Mouse (Mus musculus): ENCODE results near the gene Slc43a1. TPM values are rescaled to one million over a fixed set of nuclear protein-coding genes. Genes with fewer than 3 reads are reported as not detected.
A peak's percentile ranks its signal among the peaks of the same experiment; 100 is the strongest.

The Slc43a1 gene
- polyA plus RNA-seq, 1 experiment from 2014 or later = 18.8 TPM

- no peak for TF ChIP-seq CTCF (IDR thresholded peaks at IDR 0.05; ENCODE audit: low read depth)
- no peaks in the 10 kb centered on the region for H3K27me3 ChIP-seq (ENCODE audit: insufficient read depth, low read length)
- peak overlapping the region; percentile 67 for H3K9ac ChIP-seq
- ATAC-seq (ENCODE audit: insufficient read depth) (peak; percentile 6; the same call in 1 of the 2 replicates), DNase-seq (peak; percentile 48)
- no peaks in the 10 kb centered on the region for H3K9me3 ChIP-seq (ENCODE audit: low read depth, low read length)
- peak overlapping the region; percentile 73 for H3K4me3 ChIP-seq (ENCODE audit: low read depth, low read length)
- 0 out of 2 replicates have a peak overlapping the region, but pooled peaks have one; percentile 34 for H3K27ac ChIP-seq (ENCODE audit: low read depth)
- peak overlapping the region; percentile 98 for H3K4me2 ChIP-seq
- peaks cover 3% of the 10 kb centered on the region; the same call in 1 of the 2 replicates for H3K4me1 ChIP-seq (ENCODE audit: insufficient read depth)
- peaks cover 14% of the 10 kb centered on the region for H3K36me3 ChIP-seq (ENCODE audit: insufficient read depth)
- WGBS = under 1% methylated on average over 29 of the region's 29 CpGs
These were observed 11.2 kb upstream of the Slc43a1 start for GRCm38 (mm10) chr2:84827283-84827920.

- Histone ChIP-seq H3K27me3 (ENCODE audit: insufficient read depth, low read length) (no peaks in the 10 kb centered on the region), H3K9me3 (ENCODE audit: low read depth, low read length) (no peaks in the 10 kb centered on the region), H3K36me3 (ENCODE audit: insufficient read depth) (peaks cover 14% of the 10 kb centered on the region), H3K4me2 (peak overlapping the region; percentile 10; the same call in 1 of the 2 replicates), H3K4me1 (ENCODE audit: insufficient read depth) (peaks cover 3% of the 10 kb centered on the region; the same call in 1 of the 2 replicates), H3K27ac (ENCODE audit: low read depth) (peak overlapping the region; percentile 66), H3K9ac (peak overlapping the region; percentile 28; the same call in 1 of the 2 replicates), H3K4me3 (ENCODE audit: low read depth, low read length) (no peak overlapping the region)
- TF ChIP-seq CTCF (IDR thresholded peaks at IDR 0.05; ENCODE audit: low read depth) = peak; percentile 96
- peak; percentile 83 for ATAC-seq (ENCODE audit: insufficient read depth)
- peak; percentile 98 for DNase-seq
- 21% methylated on average over 10 of the region's 10 CpGs for WGBS
These were observed 6.8 kb upstream of the Slc43a1 start for GRCm38 (mm10) chr2:84831666-84832391.

DNA sequence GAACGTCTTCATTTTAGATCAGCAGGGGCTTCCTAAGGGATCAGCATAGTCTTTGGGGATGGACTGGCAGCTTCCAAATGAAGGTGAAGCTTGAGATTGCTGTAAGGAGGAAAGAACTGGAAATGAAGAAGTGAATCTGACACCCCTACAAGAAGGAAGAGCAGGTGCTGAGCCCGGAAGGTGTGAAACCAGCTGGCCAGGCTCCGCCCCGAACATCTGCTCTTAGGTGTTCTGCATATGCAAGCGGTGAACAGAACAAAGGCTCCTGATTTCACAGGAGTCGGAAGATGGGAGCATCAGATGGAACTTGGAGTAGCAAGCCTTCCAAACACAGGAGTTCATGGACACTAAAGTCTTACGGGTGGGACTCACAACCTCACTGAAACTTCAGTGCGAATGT, 1.5 kb upstream of the Slc43a1 start:
- no peak for ATAC-seq (ENCODE audit: insufficient read depth)
- H3K4me1 ChIP-seq (ENCODE audit: insufficient read depth) = peaks cover 13% of the 10 kb centered on the region
- no peak overlapping the region for H3K4me3 ChIP-seq (ENCODE audit: low read depth, low read length)
- peaks cover 9% of the 10 kb centered on the region; the same call in 1 of the 2 replicates for H3K27me3 ChIP-seq (ENCODE audit: insufficient read depth, low read length)
- H3K27ac ChIP-seq (ENCODE audit: low read depth) = no peak overlapping the region
- H3K9me3 ChIP-seq (ENCODE audit: low read depth, low read length) = no peaks in the 10 kb centered on the region
- H3K9ac ChIP-seq = no peak overlapping the region
- H3K36me3 ChIP-seq (ENCODE audit: insufficient read depth) = no peaks in the 10 kb centered on the region
- no peak for DNase-seq
- 45% methylated on average over 8 of the region's 8 CpGs for WGBS
- H3K4me2 ChIP-seq = no peak overlapping the region
- no peak for TF ChIP-seq CTCF (IDR thresholded peaks at IDR 0.05; ENCODE audit: low read depth)

DNA sequence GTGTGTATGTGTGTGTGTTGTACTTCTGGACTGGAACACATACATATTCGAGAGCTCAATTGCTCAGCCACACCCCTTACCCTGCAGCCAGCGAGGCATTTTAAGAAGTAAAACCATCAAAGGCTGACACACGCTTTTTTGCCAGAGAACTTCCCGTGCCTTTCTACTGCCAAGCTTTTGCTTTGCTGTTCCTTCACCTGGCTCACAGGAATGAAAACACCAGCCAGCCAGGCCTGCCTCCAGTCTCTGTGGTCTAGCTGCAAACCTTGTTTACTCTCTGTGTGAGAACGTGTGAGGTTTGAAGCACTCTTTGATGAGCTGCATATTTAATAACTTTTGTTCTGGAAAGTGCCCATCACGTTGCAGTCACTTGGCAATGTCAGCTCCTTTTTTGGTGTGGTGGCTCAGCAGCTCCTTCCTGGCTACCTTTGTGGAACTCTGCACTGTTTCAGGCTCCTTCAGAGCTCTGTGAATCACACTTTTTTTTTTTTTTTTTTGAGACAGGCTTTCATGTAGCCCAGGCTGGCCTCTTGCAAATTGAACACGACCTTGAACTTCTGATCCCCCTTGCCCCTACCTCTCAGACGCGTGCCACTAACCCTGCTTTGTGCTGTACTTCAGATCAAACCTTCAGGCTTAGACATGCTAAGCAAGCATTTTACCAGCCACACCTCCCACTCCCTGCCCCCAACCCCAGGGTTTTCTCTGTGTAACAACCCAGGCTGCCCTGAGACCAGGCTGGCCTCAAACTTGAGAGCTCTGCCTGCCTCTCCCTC, 645 bp upstream of the Slc43a1 start:
- no peaks in the 10 kb centered on the region for H3K36me3 ChIP-seq (ENCODE audit: insufficient read depth)
- peaks cover 9% of the 10 kb centered on the region; the same call in 1 of the 2 replicates for H3K27me3 ChIP-seq (ENCODE audit: insufficient read depth, low read length)
- DNase-seq (no peak), ATAC-seq (ENCODE audit: insufficient read depth) (no peak)
- no peak for TF ChIP-seq CTCF (IDR thresholded peaks at IDR 0.05; ENCODE audit: low read depth)
- H3K4me2 ChIP-seq = peak overlapping the region; percentile 84
- peaks cover 13% of the 10 kb centered on the region for H3K4me1 ChIP-seq (ENCODE audit: insufficient read depth)
- H3K27ac ChIP-seq (ENCODE audit: low read depth) = no peak overlapping the region
- peak overlapping the region; percentile 66; the same call in 1 of the 2 replicates for H3K4me3 ChIP-seq (ENCODE audit: low read depth, low read length)
- H3K9me3 ChIP-seq (ENCODE audit: low read depth, low read length) = no peaks in the 10 kb centered on the region
- 23% methylated on average over 9 of the region's 9 CpGs for WGBS
- no peak overlapping the region for H3K9ac ChIP-seq

GRCm38 (mm10) chr2:84838993-84839980, 637 bp downstream of the Slc43a1 start:
- Histone ChIP-seq H3K9ac (peak overlapping the region; percentile 84), H3K4me1 (ENCODE audit: insufficient read depth) (peaks cover 13% of the 10 kb centered on the region), H3K27ac (ENCODE audit: low read depth) (peak overlapping the region; percentile 94), H3K36me3 (ENCODE audit: insufficient read depth) (0 out of 2 replicates have a peak, but pooled peaks cover 3% of the 10 kb centered on the region), H3K9me3 (ENCODE audit: low read depth, low read length) (no peaks in the 10 kb centered on the region), H3K4me2 (peak overlapping the region; percentile 84), H3K4me3 (ENCODE audit: low read depth, low read length) (peak overlapping the region; percentile 66), H3K27me3 (ENCODE audit: insufficient read depth, low read length) (peaks cover 9% of the 10 kb centered on the region; the same call in 1 of the 2 replicates)
- WGBS = under 1% methylated on average over 47 of the region's 47 CpGs
- TF ChIP-seq CTCF (IDR thresholded peaks at IDR 0.05; ENCODE audit: low read depth) = no peak
- peak; percentile 5 for ATAC-seq (ENCODE audit: insufficient read depth)
- DNase-seq = peak; percentile 62

All from lung, embryonic 14.5 days (tissue).